Mouse (Mus musculus): ENCODE results near the gene Slc25a43. TPM values are rescaled to one million over a fixed set of nuclear protein-coding genes. Genes with fewer than 3 reads are reported as not detected.

Slc25a43 gene
- polyA plus RNA-seq, 1 experiment from 2014 or later, result 1.2 TPM

GRCm38 (mm10) chrX:36763298-36763933, 20.0 kb downstream of the Slc25a43 start:
- ATAC-seq (ENCODE audit: insufficient number of reproducible peaks, low FRiP score, low TSS enrichment, low read depth) (no peak), DNase-seq (ENCODE audit: low spot score) (no peak)
- Histone ChIP-seq H3K36me3 (ENCODE audit: control insufficient read depth, insufficient read depth, low read length) (no peaks in the 10 kb centered on the region), H3K4me2 (ENCODE audit: low read depth, severe bottlenecking) (no peak overlapping the region), H3K4me3 (ENCODE audit: low read depth, low read length) (no peak overlapping the region), H3K9me3 (ENCODE audit: control insufficient read depth, low read length) (no peaks in the 10 kb centered on the region), H3K9ac (ENCODE audit: low read length) (no peak overlapping the region), H3K27ac (replicated peaks; ENCODE audit: low read depth, low read length) (no peak overlapping the region), H3K27me3 (ENCODE audit: control insufficient read depth, insufficient read depth, low read length) (no peaks in the 10 kb centered on the region), H3K4me1 (ENCODE audit: control insufficient read depth, insufficient read depth, low read length) (no peaks in the 10 kb centered on the region)
- WGBS, result 65% methylated on average over 11 of the region's 11 CpGs

- Histone ChIP-seq H3K36me3 (ENCODE audit: control insufficient read depth, insufficient read depth, low read length) (no peaks in the 10 kb centered on the region), H3K4me3 (ENCODE audit: low read depth, low read length) (no peak overlapping the region), H3K9ac (ENCODE audit: low read length) (no peak overlapping the region), H3K4me2 (ENCODE audit: low read depth, severe bottlenecking) (no peak overlapping the region), H3K4me1 (ENCODE audit: control insufficient read depth, insufficient read depth, low read length) (no peaks in the 10 kb centered on the region), H3K9me3 (ENCODE audit: control insufficient read depth, low read length) (no peaks in the 10 kb centered on the region), H3K27me3 (ENCODE audit: control insufficient read depth, insufficient read depth, low read length) (no peaks in the 10 kb centered on the region), H3K27ac (replicated peaks; ENCODE audit: low read depth, low read length) (no peak overlapping the region)
- 51% methylated on average over 2 of the region's 2 CpGs for whole genome bisulfite sequencing
- DNase-seq (ENCODE audit: low spot score) (no peak), ATAC-seq (ENCODE audit: insufficient number of reproducible peaks, low FRiP score, low TSS enrichment, low read depth) (no peak)
Observed at GRCm38 (mm10) chrX:36763934-36764317, 20.5 kb downstream of the Slc25a43 start.

GRCm38 (mm10) chrX:36767386-36767785, 23.9 kb downstream of the Slc25a43 start:
- H3K4me1 ChIP-seq (ENCODE audit: control insufficient read depth, insufficient read depth, low read length), result no peaks in the 10 kb centered on the region
- H3K9ac ChIP-seq (ENCODE audit: low read length), result no peak overlapping the region
- H3K27ac ChIP-seq (replicated peaks; ENCODE audit: low read depth, low read length), result no peak overlapping the region
- 72% methylated on average over 5 of the region's 5 CpGs for WGBS
- DNase-seq (ENCODE audit: low spot score) (no peak), ATAC-seq (ENCODE audit: insufficient number of reproducible peaks, low FRiP score, low TSS enrichment, low read depth) (no peak)
- H3K4me2 ChIP-seq (ENCODE audit: low read depth, severe bottlenecking), result no peak overlapping the region
- H3K36me3 ChIP-seq (ENCODE audit: control insufficient read depth, insufficient read depth, low read length), result no peaks in the 10 kb centered on the region
- no peaks in the 10 kb centered on the region for H3K9me3 ChIP-seq (ENCODE audit: control insufficient read depth, low read length)
- no peak overlapping the region for H3K4me3 ChIP-seq (ENCODE audit: low read depth, low read length)
- H3K27me3 ChIP-seq (ENCODE audit: control insufficient read depth, insufficient read depth, low read length), result no peaks in the 10 kb centered on the region

GRCm38 (mm10) chrX:36772591-36772990, 29.1 kb downstream of the Slc25a43 start:
- Histone ChIP-seq H3K9ac (ENCODE audit: low read length) (no peak overlapping the region), H3K4me1 (ENCODE audit: control insufficient read depth, insufficient read depth, low read length) (no peaks in the 10 kb centered on the region), H3K27ac (replicated peaks; ENCODE audit: low read depth, low read length) (no peak overlapping the region), H3K27me3 (ENCODE audit: control insufficient read depth, insufficient read depth, low read length) (no peaks in the 10 kb centered on the region), H3K4me2 (ENCODE audit: low read depth, severe bottlenecking) (no peak overlapping the region), H3K9me3 (ENCODE audit: control insufficient read depth, low read length) (no peaks in the 10 kb centered on the region), H3K36me3 (ENCODE audit: control insufficient read depth, insufficient read depth, low read length) (no peaks in the 10 kb centered on the region), H3K4me3 (ENCODE audit: low read depth, low read length) (no peak overlapping the region)
- ATAC-seq (ENCODE audit: insufficient number of reproducible peaks, low FRiP score, low TSS enrichment, low read depth), result no peak
- 86% methylated on average over 6 of the region's 6 CpGs for WGBS
- DNase-seq (ENCODE audit: low spot score), result no peak

GRCm38 (mm10) chrX:36775520-36775919, 32.1 kb downstream of the Slc25a43 start:
- H3K4me1 ChIP-seq (ENCODE audit: control insufficient read depth, insufficient read depth, low read length), result no peaks in the 10 kb centered on the region
- no peak for ATAC-seq (ENCODE audit: insufficient number of reproducible peaks, low FRiP score, low TSS enrichment, low read depth)
- no peak overlapping the region for H3K4me2 ChIP-seq (ENCODE audit: low read depth, severe bottlenecking)
- DNase-seq (ENCODE audit: low spot score), result no peak
- no peaks in the 10 kb centered on the region for H3K27me3 ChIP-seq (ENCODE audit: control insufficient read depth, insufficient read depth, low read length)
- H3K36me3 ChIP-seq (ENCODE audit: control insufficient read depth, insufficient read depth, low read length), result no peaks in the 10 kb centered on the region
- H3K4me3 ChIP-seq (ENCODE audit: low read depth, low read length), result no peak overlapping the region
- no peak overlapping the region for H3K9ac ChIP-seq (ENCODE audit: low read length)
- no peak overlapping the region for H3K27ac ChIP-seq (replicated peaks; ENCODE audit: low read depth, low read length)
- WGBS, result 82% methylated on average over 5 of the region's 5 CpGs
- H3K9me3 ChIP-seq (ENCODE audit: control insufficient read depth, low read length), result no peaks in the 10 kb centered on the region

- 79% methylated on average over 4 of the region's 4 CpGs for WGBS
- H3K4me1 ChIP-seq (ENCODE audit: control insufficient read depth, insufficient read depth, low read length), result no peaks in the 10 kb centered on the region
- H3K9me3 ChIP-seq (ENCODE audit: control insufficient read depth, low read length), result no peaks in the 10 kb centered on the region
- H3K9ac ChIP-seq (ENCODE audit: low read length), result no peak overlapping the region
- no peaks in the 10 kb centered on the region for H3K36me3 ChIP-seq (ENCODE audit: control insufficient read depth, insufficient read depth, low read length)
- no peak overlapping the region for H3K4me3 ChIP-seq (ENCODE audit: low read depth, low read length)
- H3K4me2 ChIP-seq (ENCODE audit: low read depth, severe bottlenecking), result no peak overlapping the region
- ATAC-seq (ENCODE audit: insufficient number of reproducible peaks, low FRiP score, low TSS enrichment, low read depth) (no peak), DNase-seq (ENCODE audit: low spot score) (no peak)
- H3K27ac ChIP-seq (replicated peaks; ENCODE audit: low read depth, low read length), result no peak overlapping the region
- no peaks in the 10 kb centered on the region for H3K27me3 ChIP-seq (ENCODE audit: control insufficient read depth, insufficient read depth, low read length)
Observed at GRCm38 (mm10) chrX:36777694-36778093, 34.2 kb downstream of the Slc25a43 start.

- WGBS, result 56% methylated on average over 4 of the region's 4 CpGs
- H3K36me3 ChIP-seq (ENCODE audit: control insufficient read depth, insufficient read depth, low read length), result no peaks in the 10 kb centered on the region
- no peak for ATAC-seq (ENCODE audit: insufficient number of reproducible peaks, low FRiP score, low TSS enrichment, low read depth)
- H3K27ac ChIP-seq (replicated peaks; ENCODE audit: low read depth, low read length), result no peak overlapping the region
- H3K9ac ChIP-seq (ENCODE audit: low read length), result no peak overlapping the region
- no peak for DNase-seq (ENCODE audit: low spot score)
- no peak overlapping the region for H3K4me3 ChIP-seq (ENCODE audit: low read depth, low read length)
- no peaks in the 10 kb centered on the region for H3K27me3 ChIP-seq (ENCODE audit: control insufficient read depth, insufficient read depth, low read length)
- H3K9me3 ChIP-seq (ENCODE audit: control insufficient read depth, low read length), result no peaks in the 10 kb centered on the region
- no peak overlapping the region for H3K4me2 ChIP-seq (ENCODE audit: low read depth, severe bottlenecking)
- no peaks in the 10 kb centered on the region for H3K4me1 ChIP-seq (ENCODE audit: control insufficient read depth, insufficient read depth, low read length)
Observed at GRCm38 (mm10) chrX:36789360-36789759, 45.9 kb downstream of the Slc25a43 start.

- 67% methylated on average over 5 of the region's 5 CpGs for whole genome bisulfite sequencing
Observed at GRCm38 (mm10) chrX:36794571-36794970, 51.1 kb downstream of the Slc25a43 start.

More at GRCm38 (mm10) chrX:36794571-36794970, 51.1 kb downstream of the Slc25a43 start:
- no peaks in the 10 kb centered on the region for H3K36me3 ChIP-seq (ENCODE audit: control insufficient read depth, insufficient read depth, low read length)
- no peaks in the 10 kb centered on the region for H3K4me1 ChIP-seq (ENCODE audit: control insufficient read depth, insufficient read depth, low read length)
- H3K9ac ChIP-seq (ENCODE audit: low read length), result no peak overlapping the region
- DNase-seq (ENCODE audit: low spot score) (no peak), ATAC-seq (ENCODE audit: insufficient number of reproducible peaks, low FRiP score, low TSS enrichment, low read depth) (no peak)
- no peak overlapping the region for H3K4me2 ChIP-seq (ENCODE audit: low read depth, severe bottlenecking)
- no peak overlapping the region for H3K4me3 ChIP-seq (ENCODE audit: low read depth, low read length)
- no peaks in the 10 kb centered on the region for H3K27me3 ChIP-seq (ENCODE audit: control insufficient read depth, insufficient read depth, low read length)
- H3K27ac ChIP-seq (replicated peaks; ENCODE audit: low read depth, low read length), result no peak overlapping the region
- H3K9me3 ChIP-seq (ENCODE audit: control insufficient read depth, low read length), result no peaks in the 10 kb centered on the region
